Mouse (Mus musculus) brain, embryonic 14.5 days (tissue): ENCODE results near the gene Pdlim7. TPM values are rescaled to one million over a fixed set of nuclear protein-coding genes. Genes with fewer than 3 reads are reported as not detected.

Source experiments
- DNase-seq: peaks from one replicate; pipeline ENCODE4 v3.0.0-alpha.2; 2011; ENCODE audit warnings: low read depth
- CTCF ChIP-seq: fragments of 200-500 bp; IDR thresholded peaks from 2 replicates; pipeline ENCODE4 v1.5.1; 2012; ENCODE audit warnings: inconsistent platforms, mild to moderate bottlenecking, moderate library complexity, borderline replicate concordance; ENCODE audit not compliant: insufficient read depth, insufficient read length; ENCODE audit errors: extremely low read depth
- POLR2A ChIP-seq: fragments of 200-500 bp; IDR thresholded peaks from 2 replicates; pipeline ENCODE4 v1.6.1; 2012; ENCODE audit warnings: mild to moderate bottlenecking, inconsistent platforms, borderline replicate concordance; ENCODE audit not compliant: poor library complexity, insufficient read depth, insufficient read length, severe bottlenecking; ENCODE audit errors: extremely low read depth
- polyA plus RNA-seq: library from polyadenylated mRNA; depleted of rRNA; stranded (reverse); fragments of >200 nt; gene quantifications from 2 replicates; pipeline ENCODE4 v1.2.3, GENCODE M21; 2012; rRNA removed

Gene Pdlim7
- polyA plus RNA-seq, 1 experiment: 118 TPM

DNA sequence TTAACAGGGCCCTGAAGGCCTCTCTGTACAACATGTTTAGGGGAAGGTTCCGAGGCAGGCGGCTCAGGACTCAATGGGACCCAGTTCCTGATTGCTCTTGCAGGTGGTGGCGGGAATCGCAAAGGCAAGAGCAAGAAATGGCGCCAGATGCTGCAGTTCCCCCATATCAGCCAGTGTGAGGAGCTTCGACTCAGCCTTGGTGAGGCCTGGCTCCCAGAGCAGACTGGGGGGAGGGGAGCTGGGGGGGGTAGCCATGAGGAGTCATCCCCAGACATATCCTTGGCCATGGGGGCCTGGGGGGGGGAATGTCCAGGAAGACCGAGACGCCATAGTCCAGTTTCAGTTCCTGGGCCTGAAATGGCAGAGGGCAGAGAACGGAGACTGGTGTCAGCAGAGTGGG is 64.3 kb downstream of the Pdlim7 start:
- DNase-seq: no peak

GRCm38 (mm10) chr13:55448131-55448530 is 65.3 kb downstream of the Pdlim7 start:
- DNase-seq: no peak
- TF ChIP-seq CTCF (no peak), POLR2A (no peak)

More for the DNA sequence above, 64.3 kb downstream of the Pdlim7 start:
- TF ChIP-seq POLR2A: no peak
- TF ChIP-seq CTCF: no peak

GRCm38 (mm10) chr13:55447543-55447943 is 65.9 kb downstream of the Pdlim7 start:
- TF ChIP-seq POLR2A (no peak), CTCF (no peak)
- DNase-seq: no peak

DNA sequence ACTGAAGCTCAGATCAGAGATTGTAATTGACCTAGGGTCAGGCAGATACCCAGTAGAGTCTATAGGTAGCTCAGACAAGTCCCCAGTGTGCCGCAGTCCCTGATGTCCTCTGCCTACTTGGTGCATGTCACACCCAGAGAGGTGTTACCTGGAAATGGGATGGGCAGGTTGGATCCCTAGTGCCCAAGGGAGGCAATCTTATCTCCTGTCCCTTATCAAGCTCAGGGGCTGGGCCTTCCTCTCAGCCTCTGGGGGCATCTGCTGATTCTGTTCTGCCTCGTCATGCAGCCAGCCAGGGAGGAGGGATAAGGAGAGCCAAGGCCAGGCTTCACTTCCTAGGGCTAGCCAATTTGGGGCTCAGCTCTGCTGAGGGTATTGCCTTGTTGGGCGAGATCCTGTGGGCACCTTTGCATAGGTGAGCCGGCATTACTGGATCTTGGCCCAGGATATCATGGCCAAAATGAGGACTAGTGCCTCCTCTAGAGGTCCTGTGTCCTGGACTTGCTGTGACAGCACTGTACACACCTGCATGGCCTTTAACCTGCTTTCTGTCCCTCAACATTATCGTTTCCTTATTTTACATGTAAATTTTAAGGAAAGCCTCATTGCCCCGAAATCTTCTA is 66.9 kb downstream of the Pdlim7 start:
- no peak for TF ChIP-seq POLR2A
- TF ChIP-seq CTCF: no peak
- no peak for DNase-seq

Other genes with a start within 250 kb of the Pdlim7 start
- 237 and 255 TPM in 2 replicates for gene Prelid1, start 193.2 kb downstream of the Pdlim7 start, polyA plus RNA-seq
- 113 and 173 TPM in 2 replicates for gene Rab24, start 191.7 kb downstream of the Pdlim7 start, polyA plus RNA-seq
- gene Mxd3, start 183.9 kb downstream of the Pdlim7 start, polyA plus RNA-seq: 22.3 and 48.5 TPM in 2 replicates
- 61.7 and 66.2 TPM in 2 replicates for gene Lman2, start 150.9 kb downstream of the Pdlim7 start, polyA plus RNA-seq
- gene Rgs14, start 143.9 kb downstream of the Pdlim7 start, polyA plus RNA-seq: 0.51 and 0.69 TPM in 2 replicates
- 0.06 and 0.10 TPM in 2 replicates for gene Slc34a1, start 115.5 kb downstream of the Pdlim7 start, polyA plus RNA-seq
- 0.51 and 0.66 TPM in 2 replicates for gene Pfn3, start 98.4 kb downstream of the Pdlim7 start, polyA plus RNA-seq
- 0.13 and 0.26 TPM in 2 replicates for gene F12, start 86.9 kb downstream of the Pdlim7 start, polyA plus RNA-seq
- gene Grk6, start 68.6 kb downstream of the Pdlim7 start, polyA plus RNA-seq: 79.6 and 92.1 TPM in 2 replicates
- gene Prr7, start 49.4 kb downstream of the Pdlim7 start, polyA plus RNA-seq: 75.5 and 77.4 TPM in 2 replicates
- gene Dbn1, start 25.6 kb downstream of the Pdlim7 start, polyA plus RNA-seq: 809 and 867 TPM in 2 replicates
- gene Dok3, start 15.6 kb upstream of the Pdlim7 start, polyA plus RNA-seq: 15.9 and 20.0 TPM in 2 replicates
- gene Ddx41, start 23.0 kb upstream of the Pdlim7 start, polyA plus RNA-seq: 92.4 and 109 TPM in 2 replicates
- 161 and 190 TPM in 2 replicates for gene Fam193b, start 57.4 kb upstream of the Pdlim7 start, polyA plus RNA-seq
- gene Tmed9, start 60.1 kb upstream of the Pdlim7 start, polyA plus RNA-seq: 98.7 and 99.3 TPM in 2 replicates
- gene B4galt7, start 86.2 kb upstream of the Pdlim7 start, polyA plus RNA-seq: 47.2 and 57.5 TPM in 2 replicates
- 74.6 and 80.9 TPM in 2 replicates for gene Caml, start 109.3 kb upstream of the Pdlim7 start, polyA plus RNA-seq
- gene Ddx46, start 121.4 kb upstream of the Pdlim7 start, polyA plus RNA-seq: 46.6 and 52.7 TPM in 2 replicates
- gene B230219D22Rik, start 179.4 kb upstream of the Pdlim7 start, polyA plus RNA-seq: 93.4 and 93.8 TPM in 2 replicates
- gene Txndc15, start 201.0 kb upstream of the Pdlim7 start, polyA plus RNA-seq: 73.0 and 73.1 TPM in 2 replicates
- 12.6 and 17.5 TPM in 2 replicates for gene Pcbd2, start 213.7 kb upstream of the Pdlim7 start, polyA plus RNA-seq